Mouse (Mus musculus): Measurements from ENCODE around the gene Ascc1. TPM values are rescaled to one million over a fixed set of nuclear protein-coding genes. Genes with fewer than 3 reads are reported as not detected.

Gene Ascc1
- polyA plus RNA-seq, 2 experiments = 10.7 to 16.8 TPM

GRCm38 (mm10) chr10:59981336-59981735 lies 21.3 kb upstream of the Ascc1 start:
- Histone ChIP-seq H3K27ac (no peak overlapping the region), H3K9me3 (ENCODE audit: control insufficient read depth, low read length) (no peaks in the 10 kb centered on the region), H3K4me2 (ENCODE audit: low read depth) (no peak overlapping the region), H3K9ac (replicated peaks) (no peak overlapping the region), H3K36me3 (replicated peaks; ENCODE audit: control insufficient read depth, insufficient read depth, low read depth) (no peaks in the 10 kb centered on the region), H3K4me1 (replicated peaks; ENCODE audit: control insufficient read depth in 2 of 2, insufficient read depth in 2 of 2, low read length in 1 of 2) (peaks cover 0 to 16% of the 10 kb centered on the region in 2 experiments; a peak in 2 of 4 replicates), H3K27me3 (ENCODE audit: control insufficient read depth, insufficient read depth, low read length) (no peaks in the 10 kb centered on the region), H3K4me3 (ENCODE audit: insufficient read depth in 1 of 2, low read depth in 2 of 2, low read length in 2 of 2) (no peak overlapping the region)
- DNase-seq (ENCODE audit: low read depth in 3 of 3, low spot score in 3 of 3) (no peak), ATAC-seq (ENCODE audit: insufficient read depth) (no peak)
- WGBS (ENCODE audit: insufficient replicate concordance) = 15% methylated on average over 4 of the region's 4 CpGs
- TF ChIP-seq EP300 (IDR thresholded peaks at IDR 0.05; ENCODE audit: low read depth) = no peak
- TF ChIP-seq CTCF (IDR thresholded peaks at IDR 0.05; ENCODE audit: low read depth) = no peak

GRCm38 (mm10) chr10:59981792-59982191 lies 20.8 kb upstream of the Ascc1 start:
- no peak for TF ChIP-seq CTCF (IDR thresholded peaks at IDR 0.05; ENCODE audit: low read depth)
- TF ChIP-seq EP300 (IDR thresholded peaks at IDR 0.05; ENCODE audit: low read depth) = no peak
- H3K36me3 ChIP-seq (replicated peaks; ENCODE audit: control insufficient read depth, insufficient read depth, low read depth) = no peaks in the 10 kb centered on the region
- no peaks in the 10 kb centered on the region for H3K9me3 ChIP-seq (ENCODE audit: control insufficient read depth, low read length)
- WGBS (ENCODE audit: insufficient replicate concordance) = 67% methylated on average over 9 of the region's 9 CpGs
- H3K4me2 ChIP-seq (ENCODE audit: low read depth) = no peak overlapping the region
- no peak overlapping the region for H3K4me3 ChIP-seq (ENCODE audit: insufficient read depth in 1 of 2, low read depth in 2 of 2, low read length in 2 of 2)
- no peak overlapping the region for H3K27ac ChIP-seq
- DNase-seq (ENCODE audit: low read depth in 3 of 3, low spot score in 3 of 3) (no peak), ATAC-seq (ENCODE audit: insufficient read depth) (no peak)
- H3K9ac ChIP-seq (replicated peaks) = no peak overlapping the region
- no peaks in the 10 kb centered on the region for H3K27me3 ChIP-seq (ENCODE audit: control insufficient read depth, insufficient read depth, low read length)
- H3K4me1 ChIP-seq (replicated peaks; ENCODE audit: control insufficient read depth in 2 of 2, insufficient read depth in 2 of 2, low read length in 1 of 2) = peaks cover 0 to 16% of the 10 kb centered on the region in 2 experiments; a peak in 2 of 4 replicates

GRCm38 (mm10) chr10:59982379-59982873 lies 20.2 kb upstream of the Ascc1 start:
- Histone ChIP-seq H3K36me3 (replicated peaks; ENCODE audit: control insufficient read depth, insufficient read depth, low read depth) (no peaks in the 10 kb centered on the region; the same call in 1 of the 2 replicates), H3K27ac (no peak overlapping the region), H3K27me3 (ENCODE audit: control insufficient read depth, insufficient read depth, low read length) (no peaks in the 10 kb centered on the region), H3K9ac (replicated peaks) (no peak overlapping the region), H3K4me1 (replicated peaks; ENCODE audit: control insufficient read depth in 2 of 2, insufficient read depth in 2 of 2, low read length in 1 of 2) (peaks cover 0 to 16% of the 10 kb centered on the region in 2 experiments; a peak in 2 of 4 replicates), H3K9me3 (ENCODE audit: control insufficient read depth, low read length) (no peaks in the 10 kb centered on the region), H3K4me3 (ENCODE audit: insufficient read depth in 1 of 2, low read depth in 2 of 2, low read length in 2 of 2) (no peak overlapping the region), H3K4me2 (ENCODE audit: low read depth) (no peak overlapping the region)
- 52% methylated on average over 12 of the region's 12 CpGs for WGBS (ENCODE audit: insufficient replicate concordance)
- TF ChIP-seq CTCF (IDR thresholded peaks at IDR 0.05; ENCODE audit: low read depth) (no peak), EP300 (IDR thresholded peaks at IDR 0.05; ENCODE audit: low read depth) (no peak)
- DNase-seq (ENCODE audit: low read depth in 3 of 3, low spot score in 3 of 3) (no peak), ATAC-seq (ENCODE audit: insufficient read depth) (no peak)

- Histone ChIP-seq H3K36me3 (replicated peaks; ENCODE audit: control insufficient read depth, insufficient read depth, low read depth) (peaks cover 22% of the 10 kb centered on the region), H3K4me1 (replicated peaks; ENCODE audit: control insufficient read depth in 2 of 2, insufficient read depth in 2 of 2, low read length in 1 of 2) (no peaks in the 10 kb centered on the region), H3K27me3 (ENCODE audit: control insufficient read depth, insufficient read depth, low read length) (no peaks in the 10 kb centered on the region), H3K27ac (no peak overlapping the region), H3K9ac (replicated peaks) (no peak overlapping the region), H3K9me3 (ENCODE audit: control insufficient read depth, low read length) (no peaks in the 10 kb centered on the region), H3K4me3 (ENCODE audit: insufficient read depth in 1 of 2, low read depth in 2 of 2, low read length in 2 of 2) (no peak overlapping the region), H3K4me2 (ENCODE audit: low read depth) (no peak overlapping the region)
- ATAC-seq (ENCODE audit: insufficient read depth) (no peak), DNase-seq (ENCODE audit: low read depth in 3 of 3, low spot score in 3 of 3) (no peak)
- TF ChIP-seq CTCF (IDR thresholded peaks at IDR 0.05; ENCODE audit: low read depth) (no peak), EP300 (IDR thresholded peaks at IDR 0.05; ENCODE audit: low read depth) (no peak)
- 67% methylated on average over 4 of the region's 4 CpGs for WGBS (ENCODE audit: insufficient replicate concordance)
These were observed 14.6 kb upstream of the Ascc1 start for GRCm38 (mm10) chr10:59988036-59988435.

GRCm38 (mm10) chr10:59990393-59990792 lies 12.2 kb upstream of the Ascc1 start:
- Histone ChIP-seq H3K9me3 (ENCODE audit: control insufficient read depth, low read length) (no peaks in the 10 kb centered on the region), H3K27me3 (ENCODE audit: control insufficient read depth, insufficient read depth, low read length) (no peaks in the 10 kb centered on the region), H3K4me1 (replicated peaks; ENCODE audit: control insufficient read depth in 2 of 2, insufficient read depth in 2 of 2, low read length in 1 of 2) (no peaks in the 10 kb centered on the region), H3K27ac (no peak overlapping the region), H3K36me3 (replicated peaks; ENCODE audit: control insufficient read depth, insufficient read depth, low read depth) (peaks cover 33% of the 10 kb centered on the region), H3K4me2 (ENCODE audit: low read depth) (no peak overlapping the region), H3K4me3 (ENCODE audit: insufficient read depth in 1 of 2, low read depth in 2 of 2, low read length in 2 of 2) (no peak overlapping the region), H3K9ac (replicated peaks) (no peak overlapping the region)
- WGBS (ENCODE audit: insufficient replicate concordance) = 87% methylated on average over 9 of the region's 9 CpGs
- ATAC-seq (ENCODE audit: insufficient read depth) (no peak), DNase-seq (ENCODE audit: low read depth in 3 of 3, low spot score in 3 of 3) (no peak)
- TF ChIP-seq CTCF (IDR thresholded peaks at IDR 0.05; ENCODE audit: low read depth) (no peak), EP300 (IDR thresholded peaks at IDR 0.05; ENCODE audit: low read depth) (no peak)

Data from liver, embryonic 14.5 days (tissue).